Mouse (Mus musculus): Measurements from ENCODE around the gene Serpina16. TPM values are rescaled to one million over a fixed set of nuclear protein-coding genes. Genes with fewer than 3 reads are reported as not detected.
A peak's percentile ranks its signal among the peaks of the same experiment; 100 is the strongest.
"Not testable (repeated sequence)": the region's sequence is repeated elsewhere in the genome, so short reads cannot be mapped to it uniquely, and the experiment has no call there.

The Serpina16 gene
- not detected for total RNA-seq (2021)
- long read RNA-seq, experiment 1: 0 reads
- long read RNA-seq, experiment 2, partial matches to known transcripts: 0 of 1 reads
- long read RNA-seq, experiment 2, other reads (novel, unspliced or antisense): 1 of 1 reads

GRCm38 (mm10) chr12:103676039-103676438 lies at the start of gene Serpina16:
Serpina16 (minus strand) TSS chr12:103676139.
- no peak for DNase-seq (ENCODE audit: low spot score in 2 of 2)

GRCm38 (mm10) chr12:103711537-103711936 lies 35.6 kb upstream of the Serpina16 start:
- peak in 1 of 2 experiments; percentile 33 for DNase-seq (ENCODE audit: low spot score in 2 of 2)

- no peak for DNase-seq (ENCODE audit: low spot score in 2 of 2)
Measured at GRCm38 (mm10) chr12:103710405-103710804, 34.5 kb upstream of the Serpina16 start.

- no peak for DNase-seq (ENCODE audit: low spot score in 2 of 2)
Measured at GRCm38 (mm10) chr12:103706113-103706512, 30.2 kb upstream of the Serpina16 start.

GRCm38 (mm10) chr12:103705547-103705946 lies 29.6 kb upstream of the Serpina16 start:
- DNase-seq (ENCODE audit: low spot score in 2 of 2): no peak

- no peak for DNase-seq (ENCODE audit: low spot score in 2 of 2)
Measured at GRCm38 (mm10) chr12:103700144-103700750, 24.3 kb upstream of the Serpina16 start.

GRCm38 (mm10) chr12:103695429-103695828 lies 19.5 kb upstream of the Serpina16 start, which contains the start of gene Serpina1f:
Serpina1f (minus strand) TSS chr12:103695529.
- DNase-seq (ENCODE audit: low spot score in 2 of 2): no peak

- DNase-seq (ENCODE audit: low spot score in 2 of 2): no peak
Measured at GRCm38 (mm10) chr12:103688221-103688814, 12.4 kb upstream of the Serpina16 start.

- no peak for DNase-seq (ENCODE audit: low spot score in 2 of 2)
Measured at GRCm38 (mm10) chr12:103687021-103687420, 11.1 kb upstream of the Serpina16 start.

- no peak for DNase-seq (ENCODE audit: low spot score in 2 of 2)
Measured at GRCm38 (mm10) chr12:103686050-103686449, 10.1 kb upstream of the Serpina16 start.

- DNase-seq (ENCODE audit: low spot score in 2 of 2): no peak
Measured at GRCm38 (mm10) chr12:103685386-103685785, 9.4 kb upstream of the Serpina16 start.

GRCm38 (mm10) chr12:103683775-103684174 lies 7.8 kb upstream of the Serpina16 start:
- DNase-seq (ENCODE audit: low spot score in 2 of 2): no peak

GRCm38 (mm10) chr12:103681739-103682138 lies 5.8 kb upstream of the Serpina16 start:
- no peak for DNase-seq (ENCODE audit: low spot score in 2 of 2)

- no peak for DNase-seq (ENCODE audit: low spot score in 2 of 2)
Measured at GRCm38 (mm10) chr12:103681169-103681568, 5.2 kb upstream of the Serpina16 start.

- not testable (repeated sequence) for DNase-seq (ENCODE audit: low spot score in 2 of 2)
Measured at GRCm38 (mm10) chr12:103679853-103680252, 3.9 kb upstream of the Serpina16 start.

GRCm38 (mm10) chr12:103673179-103673578 lies 2.8 kb downstream of the Serpina16 start:
- DNase-seq (ENCODE audit: low spot score in 2 of 2): no peak

- DNase-seq (ENCODE audit: low spot score in 2 of 2): no peak
Measured at GRCm38 (mm10) chr12:103671483-103671882, 4.5 kb downstream of the Serpina16 start.

GRCm38 (mm10) chr12:103670964-103671363 lies 5.0 kb downstream of the Serpina16 start:
- no peak for DNase-seq (ENCODE audit: low spot score in 2 of 2)

GRCm38 (mm10) chr12:103670344-103670743 lies 5.6 kb downstream of the Serpina16 start:
- no peak for DNase-seq (ENCODE audit: low spot score in 2 of 2)

GRCm38 (mm10) chr12:103665286-103665685 lies 10.7 kb downstream of the Serpina16 start:
- DNase-seq (ENCODE audit: low spot score in 2 of 2): no peak

- not testable (repeated sequence) for DNase-seq (ENCODE audit: low spot score in 2 of 2)
Measured at GRCm38 (mm10) chr12:103662053-103662452, 13.9 kb downstream of the Serpina16 start.

GRCm38 (mm10) chr12:103660076-103660475 lies 15.9 kb downstream of the Serpina16 start:
- DNase-seq (ENCODE audit: low spot score in 2 of 2): no peak

- no peak for DNase-seq (ENCODE audit: low spot score in 2 of 2)
Measured at GRCm38 (mm10) chr12:103659171-103659570, 16.8 kb downstream of the Serpina16 start.
